Mouse (Mus musculus) midbrain, embryonic 16.5 days (tissue): ENCODE data around the gene Dglucy. TPM values are rescaled to one million over a fixed set of nuclear protein-coding genes. Genes with fewer than 3 reads are reported as not detected.

Experiments
- polyA plus RNA-seq: library from polyadenylated mRNA; unstranded; fragments of >200 nt; fragmentation: Nextera tagmentation; extraction: Ambion mirVana; gene quantifications from 2 replicates; pipeline ENCODE4 v1.2.1, GENCODE M21; 2015

Gene Dglucy
- polyA plus RNA-seq, 1 experiment from 2014 or later: 2.9 TPM

Other genes with a start within 250 kb of the Dglucy start
- 6.8 and 7.0 TPM in 2 replicates for gene Rps6ka5, start 52.1 kb upstream of the Dglucy start, polyA plus RNA-seq
- gene Gpr68, start 129.1 kb downstream of the Dglucy start, polyA plus RNA-seq: 6.2 and 6.3 TPM in 2 replicates
- 12.0 and 12.5 TPM in 2 replicates for gene Ccdc88c, start 250.0 kb downstream of the Dglucy start, polyA plus RNA-seq